In genomic region chr2:75072471-75072870, GRCm38 (mm10) we compare ENCODE assay signal across 16 mouse cellular contexts.
DNase-seq lines count a peak whose midpoint lies in the region; ATAC-seq and TF ChIP-seq lines count a peak whose summit lies in the region.
"Had no signal": no experiment of that assay in that cellular context is flagged by ENCODE, and none has a peak within 500 bp of the region (broad histone marks: within the 10 kb centered on the region; RNA-seq: fewer than 3 reads in every experiment).

No protein-coding gene starts in this region.

- H3K4me2 ChIP-seq in embryonic facial prominence, embryonic 11.5 days (ENCODE audit: low read depth, low read length): no peak overlapping the region
- H3K4me2 ChIP-seq in hindbrain, embryonic 14.5 days (replicated peaks): no peak overlapping the region
- no peak overlapping the region for H3K4me2 ChIP-seq in hindbrain, postnatal 0 days (ENCODE audit: low read depth, low read length)
- peak overlapping the region; percentile 21; the same call in 1 of the 2 replicates for H3K4me2 ChIP-seq in neural tube, embryonic 12.5 days (replicated peaks)
- H3K4me2 ChIP-seq: embryonic facial prominence, embryonic 12.5 days; heart, embryonic 13.5 days; lung, embryonic 15.5 days had no signal

- H3K27me3 ChIP-seq in embryonic facial prominence, embryonic 11.5 days (ENCODE audit: control insufficient read depth, insufficient read depth, low read length): no peaks in the 10 kb centered on the region
- H3K27me3 ChIP-seq in embryonic facial prominence, embryonic 10.5 days (replicated peaks; ENCODE audit: low read depth, poor library complexity, severe bottlenecking): no peaks in the 10 kb centered on the region
- H3K27me3 ChIP-seq in hindbrain, embryonic 14.5 days (ENCODE audit: control insufficient read depth, insufficient read depth, low read length): no peaks in the 10 kb centered on the region
- no peaks in the 10 kb centered on the region for H3K27me3 ChIP-seq in hindbrain, postnatal 0 days (ENCODE audit: insufficient read depth, low read length)
- no peaks in the 10 kb centered on the region for H3K27me3 ChIP-seq in neural tube, embryonic 12.5 days (replicated peaks)
- H3K27me3 ChIP-seq: embryonic facial prominence, embryonic 12.5 days; heart, embryonic 13.5 days; lung, embryonic 15.5 days had no signal

- H3K9ac ChIP-seq in embryonic facial prominence, embryonic 11.5 days (replicated peaks; ENCODE audit: low read length): no peak overlapping the region
- no peak overlapping the region for H3K9ac ChIP-seq in hindbrain, embryonic 14.5 days
- H3K9ac ChIP-seq in hindbrain, postnatal 0 days (replicated peaks; ENCODE audit: low read length): no peak overlapping the region
- no peak overlapping the region for H3K9ac ChIP-seq in neural tube, embryonic 12.5 days
- H3K9ac ChIP-seq: embryonic facial prominence, embryonic 12.5 days; heart, embryonic 13.5 days; lung, embryonic 15.5 days had no signal

- peak; percentile 24 for DNase-seq in embryonic facial prominence, embryonic 11.5 days (ENCODE audit: low spot score)
- DNase-seq in embryonic facial prominence, embryonic 10.5 days (ENCODE audit: low spot score): no peak
- DNase-seq in hindbrain, embryonic 14.5 days (ENCODE audit: low spot score): no peak
- no peak for DNase-seq in hindbrain, postnatal 0 days (ENCODE audit: low spot score)
- DNase-seq in neural tube, embryonic 10.5 days (ENCODE audit: extremely low spot score, low spot score): no peak
- DNase-seq in thymus, postnatal 25 days: peak; percentile 34
- DNase-seq: adrenal gland, postnatal 10 days; cerebellum, adult 9-11 months; gastrocnemius, postnatal 25 days; kidney, postnatal 36 days had no signal

- no peak for TF ChIP-seq CTCF in hindbrain, postnatal 0 days (IDR thresholded peaks at IDR 0.05; ENCODE audit: low read depth)

- no peaks in the 10 kb centered on the region for H3K36me3 ChIP-seq in embryonic facial prominence, embryonic 11.5 days (replicated peaks; ENCODE audit: control insufficient read depth, insufficient read depth, low read depth, low read length)
- no peaks in the 10 kb centered on the region for H3K36me3 ChIP-seq in embryonic facial prominence, embryonic 10.5 days (replicated peaks)
- H3K36me3 ChIP-seq in hindbrain, embryonic 14.5 days (replicated peaks; ENCODE audit: control insufficient read depth, insufficient read depth): no peaks in the 10 kb centered on the region
- no peaks in the 10 kb centered on the region for H3K36me3 ChIP-seq in hindbrain, postnatal 0 days (ENCODE audit: insufficient read depth, low read length)
- H3K36me3 ChIP-seq in neural tube, embryonic 12.5 days: no peaks in the 10 kb centered on the region
- H3K36me3 ChIP-seq: embryonic facial prominence, embryonic 12.5 days; G1E; heart, embryonic 13.5 days; lung, embryonic 15.5 days had no signal

- ATAC-seq in embryonic facial prominence, embryonic 11.5 days (replicated peaks; ENCODE audit: insufficient number of reproducible peaks, low FRiP score, low TSS enrichment, low read depth): no peak
- ATAC-seq in hindbrain, embryonic 14.5 days (ENCODE audit: low FRiP score): no peak
- no peak for ATAC-seq in hindbrain, postnatal 0 days
- no peak for ATAC-seq in neural tube, embryonic 12.5 days (ENCODE audit: low FRiP score, low read depth)
- ATAC-seq in erythroid progenitor cell, adult 5-6 weeks (replicated peaks; ENCODE audit: low FRiP score, poor library complexity, severe bottlenecking): no peak

- 54% methylated on average over 8 of the region's 8 CpGs for WGBS in embryonic facial prominence, embryonic 11.5 days
- WGBS in embryonic facial prominence, embryonic 10.5 days: 55% methylated on average over 8 of the region's 8 CpGs
- WGBS in hindbrain, embryonic 14.5 days: 25% methylated on average over 8 of the region's 8 CpGs
- 38% methylated on average over 8 of the region's 8 CpGs for WGBS in hindbrain, postnatal 0 days
- 19% methylated on average over 8 of the region's 8 CpGs for WGBS in neural tube, embryonic 12.5 days

- no peaks in the 10 kb centered on the region for H3K9me3 ChIP-seq in embryonic facial prominence, embryonic 11.5 days (replicated peaks; ENCODE audit: control insufficient read depth, low read length)
- no peaks in the 10 kb centered on the region for H3K9me3 ChIP-seq in embryonic facial prominence, embryonic 10.5 days
- no peaks in the 10 kb centered on the region for H3K9me3 ChIP-seq in hindbrain, embryonic 14.5 days (ENCODE audit: control insufficient read depth, low read length)
- no peaks in the 10 kb centered on the region for H3K9me3 ChIP-seq in hindbrain, postnatal 0 days (ENCODE audit: low read length)
- H3K9me3 ChIP-seq in neural tube, embryonic 12.5 days: no peaks in the 10 kb centered on the region
- H3K9me3 ChIP-seq: embryonic facial prominence, embryonic 12.5 days; G1E; heart, embryonic 13.5 days; lung, embryonic 15.5 days had no signal

- no peak overlapping the region for H3K4me3 ChIP-seq in embryonic facial prominence, embryonic 11.5 days (ENCODE audit: low read depth, low read length)
- no peak overlapping the region for H3K4me3 ChIP-seq in embryonic facial prominence, embryonic 10.5 days
- H3K4me3 ChIP-seq in hindbrain, embryonic 14.5 days (replicated peaks; ENCODE audit: low read length): no peak overlapping the region
- H3K4me3 ChIP-seq in hindbrain, postnatal 0 days (ENCODE audit: low read length): no peak overlapping the region
- no peak overlapping the region for H3K4me3 ChIP-seq in neural tube, embryonic 12.5 days
- H3K4me3 ChIP-seq: embryonic facial prominence, embryonic 12.5 days; heart, embryonic 13.5 days; lung, embryonic 15.5 days had no signal

- H3K4me1 ChIP-seq in embryonic facial prominence, embryonic 11.5 days (ENCODE audit: control insufficient read depth, insufficient read depth, low read length): no peaks in the 10 kb centered on the region
- H3K4me1 ChIP-seq in embryonic facial prominence, embryonic 10.5 days: peaks cover 6% of the 10 kb centered on the region
- peaks cover 23% of the 10 kb centered on the region for H3K4me1 ChIP-seq in hindbrain, embryonic 14.5 days (replicated peaks; ENCODE audit: control insufficient read depth, insufficient read depth, low read length)
- H3K4me1 ChIP-seq in hindbrain, postnatal 0 days (ENCODE audit: insufficient read depth, low read length): no peaks in the 10 kb centered on the region
- peaks cover 26% of the 10 kb centered on the region for H3K4me1 ChIP-seq in neural tube, embryonic 12.5 days
- H3K4me1 ChIP-seq: embryonic facial prominence, embryonic 12.5 days; heart, embryonic 13.5 days had no signal

- no peak overlapping the region for H3K27ac ChIP-seq in embryonic facial prominence, embryonic 11.5 days (replicated peaks; ENCODE audit: low read depth, low read length)
- no peak overlapping the region for H3K27ac ChIP-seq in embryonic facial prominence, embryonic 10.5 days (replicated peaks)
- peak overlapping the region; percentile 82 for H3K27ac ChIP-seq in hindbrain, embryonic 14.5 days
- no peak overlapping the region for H3K27ac ChIP-seq in hindbrain, postnatal 0 days
- H3K27ac ChIP-seq in neural tube, embryonic 12.5 days: 0 out of 2 replicates have a peak overlapping the region, but pooled peaks have one; percentile 21
- H3K27ac ChIP-seq: embryonic facial prominence, embryonic 12.5 days; heart, embryonic 13.5 days; lung, embryonic 15.5 days had no signal

Comparison
In these comparisons a context has a peak if more than half of its experiments do, and no peak if none do; other contexts are left out.
1. DNase-seq: peak in embryonic facial prominence, embryonic 11.5 days (single experiment) and thymus, postnatal 25 days (single experiment); none in embryonic facial prominence, embryonic 10.5 days (single experiment), hindbrain, embryonic 14.5 days (single experiment), hindbrain, postnatal 0 days (single experiment) and neural tube, embryonic 10.5 days (single experiment).
2. H3K27ac ChIP-seq: peak in hindbrain, embryonic 14.5 days (single experiment) and neural tube, embryonic 12.5 days (single experiment); none in embryonic facial prominence, embryonic 11.5 days (single experiment), embryonic facial prominence, embryonic 10.5 days (single experiment) and hindbrain, postnatal 0 days (single experiment).